Mouse (Mus musculus): ENCODE measurements at regions not wholly inside any gene's neighbourhood (a gene's known extent, or its start where the extent isn't known, plus 50 kb on each side); places are given as distances from the start of the nearest gene placed in this dataset.
"Not testable (repeated sequence)": the region's sequence is repeated elsewhere in the genome, so short reads cannot be mapped to it uniquely, and the experiment has no call there.

GRCm38 (mm10) chr5:42884251-42884650 is 348.7 kb upstream of the Cpeb2 start:
- H3K36me3 ChIP-seq: no peaks in the 10 kb centered on the region

GRCm38 (mm10) chr5:42891890-42892289 is 341.1 kb upstream of the Cpeb2 start:
- Histone ChIP-seq H3K27ac (replicated peaks) (no peak overlapping the region), H3K9me3 (no peaks in the 10 kb centered on the region), H3K9ac (no peak overlapping the region), H3K27me3 (no peaks in the 10 kb centered on the region), H3K4me2 (no peak overlapping the region), H3K4me1 (replicated peaks) (peaks cover 10% of the 10 kb centered on the region; the same call in 1 of the 2 replicates), H3K4me3 (no peak overlapping the region), H3K36me3 (no peaks in the 10 kb centered on the region)
- ATAC-seq (ENCODE audit: low FRiP score, low read depth): peak; percentile 79
- WGBS: 9% methylated on average over 2 of the region's 2 CpGs

More at GRCm38 (mm10) chr5:42884251-42884650, 348.7 kb upstream of the Cpeb2 start:
- 92% methylated on average over 1 of the region's 1 CpGs for WGBS
- Histone ChIP-seq H3K4me1 (replicated peaks) (no peaks in the 10 kb centered on the region), H3K27ac (replicated peaks) (no peak overlapping the region), H3K4me2 (no peak overlapping the region), H3K9ac (no peak overlapping the region), H3K9me3 (no peaks in the 10 kb centered on the region), H3K27me3 (no peaks in the 10 kb centered on the region), H3K4me3 (no peak overlapping the region)
- ATAC-seq (ENCODE audit: low FRiP score, low read depth): no peak

- Histone ChIP-seq H3K36me3 (no peaks in the 10 kb centered on the region), H3K27ac (replicated peaks) (no peak overlapping the region), H3K4me3 (no peak overlapping the region), H3K4me1 (replicated peaks) (no peaks in the 10 kb centered on the region), H3K9ac (no peak overlapping the region), H3K27me3 (no peaks in the 10 kb centered on the region), H3K9me3 (no peaks in the 10 kb centered on the region), H3K4me2 (no peak overlapping the region)
- 61% methylated on average over 3 of the region's 3 CpGs for WGBS
- ATAC-seq (ENCODE audit: low FRiP score, low read depth): no peak
These were observed 326.8 kb upstream of the Cpeb2 start for GRCm38 (mm10) chr5:42906136-42906535.

- Histone ChIP-seq H3K9ac (no peak overlapping the region), H3K4me3 (no peak overlapping the region), H3K4me1 (replicated peaks) (no peaks in the 10 kb centered on the region), H3K9me3 (no peaks in the 10 kb centered on the region), H3K36me3 (no peaks in the 10 kb centered on the region), H3K4me2 (no peak overlapping the region), H3K27ac (replicated peaks) (no peak overlapping the region), H3K27me3 (no peaks in the 10 kb centered on the region)
- no peak for ATAC-seq (ENCODE audit: low FRiP score, low read depth)
- WGBS: 64% methylated on average over 3 of the region's 3 CpGs
These were observed 313.6 kb upstream of the Cpeb2 start for GRCm38 (mm10) chr5:42919328-42919727.

- no peak overlapping the region for H3K9ac ChIP-seq
- no peaks in the 10 kb centered on the region for H3K9me3 ChIP-seq
- ATAC-seq (ENCODE audit: low FRiP score, low read depth): no peak
- H3K4me1 ChIP-seq (replicated peaks): no peaks in the 10 kb centered on the region
- 78% methylated on average over 2 of the region's 2 CpGs for WGBS
- H3K27me3 ChIP-seq: no peaks in the 10 kb centered on the region
- H3K27ac ChIP-seq (replicated peaks): no peak overlapping the region
- H3K36me3 ChIP-seq: no peaks in the 10 kb centered on the region
- no peak overlapping the region for H3K4me3 ChIP-seq
- H3K4me2 ChIP-seq: no peak overlapping the region
These were observed 300.9 kb upstream of the Cpeb2 start for GRCm38 (mm10) chr5:42932106-42932505.

- no peak for ATAC-seq (ENCODE audit: low FRiP score, low read depth)
- no peaks in the 10 kb centered on the region for H3K27me3 ChIP-seq
- H3K27ac ChIP-seq (replicated peaks): no peak overlapping the region
- no peak overlapping the region for H3K4me3 ChIP-seq
- no peak overlapping the region for H3K9ac ChIP-seq
- no peaks in the 10 kb centered on the region for H3K9me3 ChIP-seq
- no peak overlapping the region for H3K4me2 ChIP-seq
- 0 out of 2 replicates have a peak, but pooled peaks cover 3% of the 10 kb centered on the region for H3K4me1 ChIP-seq (replicated peaks)
- 60% methylated on average over 9 of the region's 9 CpGs for WGBS
- no peaks in the 10 kb centered on the region for H3K36me3 ChIP-seq
These were observed 273.6 kb upstream of the Cpeb2 start for GRCm38 (mm10) chr5:42959296-42959862.

- not testable (repeated sequence) for H3K27me3 ChIP-seq; H3K4me2 ChIP-seq; H3K9ac ChIP-seq; H3K36me3 ChIP-seq; H3K4me3 ChIP-seq; H3K27ac ChIP-seq (replicated peaks); H3K9me3 ChIP-seq; H3K4me1 ChIP-seq (replicated peaks); ATAC-seq (ENCODE audit: low FRiP score, low read depth)
- 95% methylated on average over 2 of the region's 2 CpGs for WGBS
These were observed 266.0 kb upstream of the Cpeb2 start for GRCm38 (mm10) chr5:42966952-42967351.

GRCm38 (mm10) chr5:42969209-42969608 is 263.8 kb upstream of the Cpeb2 start:
- Histone ChIP-seq H3K27me3 (no peaks in the 10 kb centered on the region), H3K36me3 (no peaks in the 10 kb centered on the region), H3K9ac (no peak overlapping the region), H3K4me1 (replicated peaks) (no peaks in the 10 kb centered on the region), H3K9me3 (no peaks in the 10 kb centered on the region), H3K4me3 (no peak overlapping the region), H3K27ac (replicated peaks) (no peak overlapping the region), H3K4me2 (no peak overlapping the region)
- no peak for ATAC-seq (ENCODE audit: low FRiP score, low read depth)

- no peak overlapping the region for H3K27ac ChIP-seq (replicated peaks)
- WGBS: 79% methylated on average over 3 of the region's 3 CpGs
- no peak for ATAC-seq (ENCODE audit: low FRiP score, low read depth)
These were observed 263.3 kb upstream of the Cpeb2 start for GRCm38 (mm10) chr5:42969621-42970020.

GRCm38 (mm10) chr5:42977108-42977507 is 255.9 kb upstream of the Cpeb2 start:
- Histone ChIP-seq H3K4me3 (no peak overlapping the region), H3K36me3 (no peaks in the 10 kb centered on the region), H3K27ac (replicated peaks) (no peak overlapping the region), H3K4me1 (replicated peaks) (no peaks in the 10 kb centered on the region), H3K4me2 (no peak overlapping the region), H3K27me3 (no peaks in the 10 kb centered on the region), H3K9ac (no peak overlapping the region), H3K9me3 (no peaks in the 10 kb centered on the region)
- ATAC-seq (ENCODE audit: low FRiP score, low read depth): no peak
- WGBS: 92% methylated on average over 4 of the region's 4 CpGs

More at GRCm38 (mm10) chr5:42969621-42970020, 263.3 kb upstream of the Cpeb2 start:
- no peaks in the 10 kb centered on the region for H3K4me1 ChIP-seq (replicated peaks)
- H3K4me3 ChIP-seq: no peak overlapping the region
- H3K9me3 ChIP-seq: no peaks in the 10 kb centered on the region
- no peaks in the 10 kb centered on the region for H3K36me3 ChIP-seq
- H3K9ac ChIP-seq: no peak overlapping the region
- no peak overlapping the region for H3K4me2 ChIP-seq
- no peaks in the 10 kb centered on the region for H3K27me3 ChIP-seq

GRCm38 (mm10) chr5:42980946-42981650 is 251.9 kb upstream of the Cpeb2 start:
- WGBS: 72% methylated on average over 2 of the region's 2 CpGs
- Histone ChIP-seq H3K4me1 (replicated peaks) (no peaks in the 10 kb centered on the region), H3K27ac (replicated peaks) (no peak overlapping the region), H3K9ac (no peak overlapping the region), H3K9me3 (no peaks in the 10 kb centered on the region), H3K27me3 (no peaks in the 10 kb centered on the region), H3K4me2 (no peak overlapping the region), H3K36me3 (no peaks in the 10 kb centered on the region), H3K4me3 (no peak overlapping the region)
- no peak for ATAC-seq (ENCODE audit: low FRiP score, low read depth)

- Histone ChIP-seq H3K27me3 (no peaks in the 10 kb centered on the region), H3K9me3 (no peaks in the 10 kb centered on the region), H3K9ac (no peak overlapping the region), H3K36me3 (no peaks in the 10 kb centered on the region), H3K4me1 (replicated peaks) (no peaks in the 10 kb centered on the region), H3K27ac (replicated peaks) (no peak overlapping the region), H3K4me2 (no peak overlapping the region), H3K4me3 (no peak overlapping the region)
- WGBS: 86% methylated on average over 4 of the region's 4 CpGs
- no peak for ATAC-seq (ENCODE audit: low FRiP score, low read depth)
These were observed 246.8 kb upstream of the Cpeb2 start for GRCm38 (mm10) chr5:42986203-42986602.
